Mouse (Mus musculus) testis, adult 2 months (tissue): ENCODE measurements around the gene Dcdc2b.

Experiments
- CTCF ChIP-seq: fragments of 200-500 bp; IDR thresholded peaks from 2 replicates; pipeline ENCODE4 v1.5.1; 2012; ENCODE audit warnings: low read depth, mild to moderate bottlenecking, inconsistent platforms, low read length, moderate library complexity; ENCODE audit not compliant: control insufficient read depth, insufficient read depth, insufficient replicate concordance
- POLR2A ChIP-seq: fragments of 200-500 bp; IDR thresholded peaks from 2 replicates; pipeline ENCODE4 v1.6.1; 2012; ENCODE audit warnings: low read depth, mild to moderate bottlenecking, inconsistent platforms, low read length, moderate library complexity; ENCODE audit not compliant: control insufficient read depth

GRCm38 (mm10) chr4:129609139-129609631 is 4.9 kb downstream of the Dcdc2b start:
- TF ChIP-seq POLR2A (no peak), CTCF (no peak)
